Mouse (Mus musculus) mammary gland, adult 2 months (tissue): ENCODE data around the gene Prm3. TPM values are rescaled to one million over a fixed set of nuclear protein-coding genes. Genes with fewer than 3 reads are reported as not detected.

ENCODE experiments used
- polyA plus RNA-seq: library from polyadenylated mRNA; depleted of rRNA; stranded (reverse); fragments of >200 nt; gene quantifications from 2 replicates; pipeline ENCODE4 v1.2.3, GENCODE M21; 2012; ENCODE audit warnings: low replicate concordance; rRNA removed

The Prm3 gene
- not detected in 2 replicates for polyA plus RNA-seq

DNA sequence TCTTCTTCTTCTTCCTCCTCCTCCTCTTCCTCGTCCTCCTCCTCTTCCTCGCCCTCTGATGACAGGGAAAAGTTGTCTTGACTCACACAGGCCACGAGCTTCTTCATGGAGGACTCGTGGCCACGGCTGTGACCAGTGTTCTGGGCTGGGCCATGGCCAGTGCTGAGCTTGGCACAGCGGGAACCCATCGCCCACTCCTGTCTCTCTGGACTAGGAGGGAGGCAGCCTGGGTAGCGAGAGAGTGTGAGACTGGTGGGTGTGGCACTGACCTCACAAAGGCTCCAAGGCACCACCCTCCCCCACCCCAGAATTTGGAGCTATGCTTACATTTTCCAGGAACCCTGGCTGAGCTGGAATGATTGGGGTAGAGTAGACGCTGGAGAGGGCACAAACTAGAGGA, at the start of gene Prm3:
Prm3 (minus strand) TSS at position 213 of the 400 bp plus-strand sequence.

DNA sequence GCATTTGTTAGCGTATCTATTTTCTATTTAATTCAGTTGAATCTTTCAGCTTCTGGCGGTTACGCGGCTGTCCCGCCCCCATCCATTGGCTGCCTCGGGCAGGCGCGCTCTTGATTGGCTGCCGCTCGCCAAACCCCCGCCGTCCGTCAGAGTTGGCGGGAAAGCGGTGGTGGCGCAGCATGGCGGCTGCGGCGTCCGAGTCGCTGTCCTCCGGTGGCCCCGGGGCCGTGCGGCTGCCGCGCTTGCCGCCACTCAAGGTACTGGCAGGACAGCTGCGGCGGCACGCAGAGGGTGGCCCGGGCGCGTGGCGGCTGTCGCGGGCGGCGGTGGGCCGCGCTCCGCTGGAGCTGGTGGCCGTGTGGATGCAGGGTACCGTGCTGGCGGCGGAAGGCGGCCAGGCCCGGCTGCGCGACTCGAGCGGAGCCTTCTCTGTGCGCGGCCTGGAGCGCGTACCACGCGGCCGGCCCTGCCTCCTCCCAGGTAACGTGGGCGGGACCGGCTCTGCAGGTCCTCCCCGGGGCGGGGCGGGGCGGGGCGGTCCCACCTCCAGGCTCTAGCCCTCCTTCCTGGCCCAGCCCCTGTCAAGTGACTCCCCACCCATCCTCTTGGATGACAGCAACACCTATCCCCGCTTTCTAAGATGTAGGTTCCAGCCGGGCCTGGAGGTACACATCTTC, 44.3 kb upstream of the Prm3 start, which contains the start of gene Rmi2:
Rmi2 (plus strand) TSS at position 149 of the 677 bp plus-strand sequence.

DNA sequence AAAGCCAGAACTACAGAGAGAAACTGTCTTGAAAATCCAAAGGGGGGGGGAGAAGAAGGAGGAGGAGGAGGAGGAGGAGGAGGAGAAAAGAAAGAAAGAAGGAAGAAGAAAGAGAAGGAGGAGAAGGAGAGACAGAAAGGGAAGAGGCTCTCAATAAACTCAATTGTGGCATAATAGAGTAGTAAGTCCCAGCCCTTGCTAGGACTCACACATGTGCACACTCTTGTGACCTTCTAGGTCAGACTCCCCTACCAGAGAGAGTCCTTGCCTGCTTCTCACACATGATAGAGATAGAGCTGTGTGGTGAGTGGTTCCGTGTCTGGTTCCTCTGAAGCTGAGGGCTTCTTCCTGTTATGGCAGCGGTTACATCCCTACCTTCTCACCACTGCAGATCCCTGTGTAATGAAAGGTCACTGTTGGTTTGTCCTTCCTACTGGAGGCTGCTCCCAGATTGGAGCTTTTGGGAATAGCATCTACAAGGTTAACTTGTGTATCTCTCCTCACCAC, 22.2 kb upstream of the Prm3 start, which contains the start of gene Gm11172:
Gm11172 (plus strand) TSS at position 51 of the 507 bp plus-strand sequence.

DNA sequence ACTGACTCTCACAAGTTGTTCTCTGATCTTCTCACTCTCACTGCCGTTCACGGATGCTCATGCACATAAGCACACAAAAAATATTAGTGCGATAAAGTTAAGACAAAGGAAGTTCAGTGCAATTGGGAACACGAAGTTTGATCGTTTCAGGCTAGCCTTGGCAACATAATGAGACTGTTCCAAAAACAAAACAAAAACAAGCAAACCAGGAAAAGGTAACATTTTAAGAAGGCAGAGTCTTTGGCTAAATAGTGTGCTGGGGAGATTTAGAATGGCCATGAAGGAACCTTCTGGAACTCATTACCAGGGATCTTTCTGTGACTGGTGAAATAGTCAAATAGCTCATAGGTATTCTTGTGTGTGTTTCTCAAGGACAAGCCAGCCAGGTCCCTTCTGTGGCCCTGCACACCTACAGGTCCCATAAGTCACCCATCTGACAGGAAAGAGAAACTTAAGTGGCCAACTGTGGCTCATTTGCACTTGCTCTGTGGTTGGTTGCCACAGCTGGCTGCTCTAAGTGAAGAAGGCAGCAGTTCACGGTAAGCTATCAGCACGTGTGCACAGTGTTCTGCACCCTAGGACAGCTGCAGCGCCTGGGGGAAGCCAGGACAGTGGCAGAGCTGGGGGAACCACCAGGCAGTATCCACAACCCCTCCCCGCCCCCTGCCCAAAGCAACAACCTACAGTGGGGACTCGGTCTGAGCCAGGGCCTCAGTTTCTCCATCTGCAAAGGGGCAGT, 15.2 kb upstream of the Prm3 start, which contains the start of gene Prm1:
Prm1 (minus strand) TSS at position 51 of the 739 bp plus-strand sequence.

DNA sequence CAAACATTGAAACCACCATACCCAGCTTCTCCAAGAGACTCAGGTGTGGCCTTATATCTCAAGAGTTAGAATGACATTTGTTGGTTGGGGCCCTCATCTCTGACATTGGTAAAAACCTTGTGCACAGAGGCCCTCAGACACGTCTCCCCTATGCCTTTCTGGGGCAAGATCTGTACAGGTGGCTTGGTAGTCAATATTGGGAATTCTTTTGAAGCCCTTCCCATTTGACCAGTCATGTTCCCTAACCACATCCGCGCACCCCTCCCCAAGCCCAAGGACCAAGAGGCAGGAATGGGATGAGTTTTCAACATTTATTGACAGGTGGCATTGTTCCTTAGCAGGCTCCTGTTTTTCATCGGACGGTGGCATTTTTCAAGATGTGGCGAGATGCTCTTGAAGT, 5.3 kb upstream of the Prm3 start, which contains the start of gene Prm2:
Prm2 (minus strand) TSS at position 101 of the 400 bp plus-strand sequence.

DNA sequence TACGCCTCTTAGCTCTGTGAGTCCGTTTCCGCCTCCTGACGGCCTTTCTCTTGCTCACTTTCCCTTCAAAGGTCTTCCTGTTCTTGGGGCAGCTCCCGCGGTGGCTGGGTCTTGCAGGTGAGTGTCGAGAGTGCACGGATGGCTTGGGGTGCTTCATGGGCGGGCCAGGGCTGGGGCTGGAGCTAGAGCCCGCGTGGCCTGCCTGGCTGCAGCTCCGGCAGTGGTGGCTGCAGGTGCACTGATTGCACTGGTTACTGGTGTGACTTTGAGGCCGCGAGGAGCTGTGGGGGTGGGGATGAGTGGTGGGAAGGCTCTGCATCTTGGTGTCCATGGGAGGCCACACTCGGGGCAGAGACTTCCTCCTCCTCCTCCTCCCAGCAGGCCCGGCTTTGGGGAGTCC, 2.4 kb downstream of the Prm3 start, which contains the start of gene Tnp2:
Tnp2 (minus strand) TSS at position 390 of the 400 bp plus-strand sequence.

DNA sequence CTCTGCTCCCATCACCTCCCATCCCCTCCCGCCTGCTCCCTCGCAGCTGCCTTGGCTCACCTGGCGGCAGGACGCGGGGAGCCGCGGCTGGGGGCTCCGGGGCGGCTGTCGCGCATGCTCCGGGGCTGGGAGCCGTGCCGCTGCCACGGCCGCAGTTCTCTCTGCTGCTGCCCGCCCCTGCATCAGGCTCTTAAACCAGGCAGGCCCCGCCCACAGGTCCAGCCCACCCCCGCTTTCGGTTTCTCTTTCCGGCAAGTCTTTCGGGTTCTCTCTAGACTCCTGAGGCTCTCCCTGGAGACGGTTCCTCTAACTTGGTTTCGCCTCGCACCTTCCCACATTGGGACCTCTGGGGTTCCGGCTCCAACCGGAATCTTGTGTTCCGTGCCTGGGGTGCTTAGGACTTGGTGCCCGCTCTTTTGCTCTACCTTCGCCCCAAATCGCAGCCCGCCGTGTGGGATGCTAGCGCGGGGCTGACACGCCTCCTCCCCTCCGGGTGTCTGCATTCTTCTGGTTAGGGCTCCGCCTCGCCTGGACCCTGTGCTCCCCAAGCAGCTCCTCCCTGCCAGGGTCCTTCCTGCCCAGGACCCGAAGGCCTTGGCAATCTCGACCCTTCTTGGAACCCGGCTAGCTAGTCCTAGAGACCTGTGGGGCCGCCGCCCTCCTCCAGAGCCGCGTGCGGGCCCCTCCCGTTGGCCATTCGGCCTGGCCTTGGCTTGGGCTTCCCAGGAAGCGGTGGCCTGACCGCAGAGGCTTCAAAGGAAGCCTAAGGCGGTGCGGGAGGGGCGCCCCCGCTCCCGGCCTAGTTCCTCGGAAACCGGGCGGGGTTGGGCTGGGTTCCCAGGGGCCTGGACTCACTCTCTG, 5.1 kb downstream of the Prm3 start, which contains the start of gene Socs1:
Socs1 (minus strand) TSS at position 166 of the 861 bp plus-strand sequence.

Other genes with a start within 250 kb of the Prm3 start
- gene Dexi, start 247.9 kb downstream of the Prm3 start, polyA plus RNA-seq, result 53.9 and 103 TPM in 2 replicates
- 14.3 and 25.5 TPM in 2 replicates for gene Clec16a, start 245.6 kb downstream of the Prm3 start, polyA plus RNA-seq
- gene Socs1, start 5.4 kb downstream of the Prm3 start, polyA plus RNA-seq, result 10.4 and 43.0 TPM in 2 replicates
- gene Tnp2, start 2.3 kb downstream of the Prm3 start, polyA plus RNA-seq, result 0.99 and 1.8 TPM in 2 replicates
- gene Prm2, start 5.2 kb upstream of the Prm3 start, polyA plus RNA-seq, result 0.68 and 1.0 TPM in 2 replicates
- gene Prm1, start 14.9 kb upstream of the Prm3 start, polyA plus RNA-seq, result 0.72 and 1.1 TPM in 2 replicates
- gene Gm11172, start 22.0 kb upstream of the Prm3 start, polyA plus RNA-seq, result not detected in 2 replicates
- gene Rmi2, start 44.1 kb upstream of the Prm3 start, polyA plus RNA-seq, result 0.63 and 4.0 TPM in 2 replicates